Mouse (Mus musculus) midbrain, postnatal 0 days (tissue): ENCODE measurements at regions not wholly inside any gene's neighbourhood (a gene's known extent, or its start where the extent isn't known, plus 50 kb on each side); places are given as distances from the start of the nearest gene placed in this dataset.

Experiments used
- ATAC-seq: fragments of 200-750 bp; cut with Nextera tagmentation; 2 replicates; pipeline ENCODE4 v1.8.0; 2017; ENCODE audit warnings: moderate number of reproducible peaks, mild to moderate bottlenecking, moderate TSS enrichment, moderate library complexity; ENCODE audit not compliant: low FRiP score
- DNase-seq: peaks from one replicate; pipeline ENCODE4 v3.0.0-alpha.2; 2015; ENCODE audit warnings: low spot score
- H3K27ac ChIP-seq: fragments of 300-500 bp; sonication (generic); 2 replicates; pipeline ENCODE4 v1.5.1; 2014; ENCODE audit warnings: low read depth, mild to moderate bottlenecking, low read length, mixed read lengths
- H3K27me3 ChIP-seq: fragments of 300-500 bp; sonication (generic); 2 replicates; pipeline ENCODE4 v1.6.1; 2014; ENCODE audit warnings: low read length, control low read depth, mixed read lengths; ENCODE audit not compliant: insufficient read depth
- H3K36me3 ChIP-seq: fragments of 300-500 bp; sonication (generic); 2 replicates; pipeline ENCODE4 v1.6.1; 2014; ENCODE audit warnings: low read length, control low read depth, mixed read lengths; ENCODE audit not compliant: insufficient read depth
- H3K4me1 ChIP-seq: fragments of 300-500 bp; sonication (generic); 2 replicates; pipeline ENCODE4 v1.6.1; 2014; ENCODE audit warnings: mild to moderate bottlenecking, control low read depth, antibody characterized with exemption, low read length, mixed read lengths; ENCODE audit not compliant: insufficient read depth
- H3K4me2 ChIP-seq: fragments of 300-500 bp; sonication (generic); 2 replicates; pipeline ENCODE4 v1.6.1; 2014; ENCODE audit warnings: low read depth, mild to moderate bottlenecking, low read length, mixed read lengths; ENCODE audit not compliant: poor library complexity, severe bottlenecking
- H3K4me3 ChIP-seq: fragments of 300-500 bp; sonication (generic); 2 replicates; pipeline ENCODE4 v1.5.1; 2014; ENCODE audit warnings: low read depth, mild to moderate bottlenecking, low read length, moderate library complexity
- H3K9ac ChIP-seq: fragments of 300-500 bp; sonication (generic); replicated peaks from 2 replicates; pipeline ENCODE4 v1.6.1; 2014; ENCODE audit warnings: mild to moderate bottlenecking, low read length, moderate library complexity, mixed read lengths; ENCODE audit not compliant: poor library complexity, severe bottlenecking
- H3K9me3 ChIP-seq: fragments of 300-500 bp; sonication (generic); 2 replicates; pipeline ENCODE4 v1.6.1; 2016; ENCODE audit warnings: low read length, control low read depth
- CTCF ChIP-seq: IDR thresholded peaks from 2 replicates; pipeline ENCODE4 v1.5.1; 2016; ENCODE audit warnings: antibody characterized with exemption, mild to moderate bottlenecking
- WGBS: fragments of 180-500 bp; shearing (Covaris S2); extraction: QIAGEN DNeasy Blood & Tissue Kit; methylation state at CpG from one replicate; pipeline ENCODE4 v1.1.7; 2014; 5-methylcytosine and 5-hydroxymethylcytosine counted together

- DNase-seq = peak; percentile 15
- no peaks in the 10 kb centered on the region for H3K36me3 ChIP-seq
- no peak overlapping the region for H3K27ac ChIP-seq
- no peaks in the 10 kb centered on the region for H3K9me3 ChIP-seq
- no peak for ATAC-seq
- no peak overlapping the region for H3K4me2 ChIP-seq
- H3K27me3 ChIP-seq = no peaks in the 10 kb centered on the region
- no peak for TF ChIP-seq CTCF
- H3K4me1 ChIP-seq = no peaks in the 10 kb centered on the region
- no peak overlapping the region for H3K9ac ChIP-seq
- 83% methylated on average over 18 of the region's 18 CpGs for WGBS
- no peak overlapping the region for H3K4me3 ChIP-seq
Observed at GRCm38 (mm10) chr15:93733731-93734510, 138.2 kb upstream of the Prickle1 start.

GRCm38 (mm10) chr15:93732825-93733224 lies 137.1 kb upstream of the Prickle1 start:
- Histone ChIP-seq H3K4me1 (no peaks in the 10 kb centered on the region), H3K9ac (no peak overlapping the region), H3K4me3 (no peak overlapping the region), H3K27me3 (no peaks in the 10 kb centered on the region), H3K4me2 (no peak overlapping the region), H3K36me3 (no peaks in the 10 kb centered on the region), H3K9me3 (no peaks in the 10 kb centered on the region), H3K27ac (no peak overlapping the region)
- 61% methylated on average over 5 of the region's 5 CpGs for WGBS
- DNase-seq (peak; percentile 26), ATAC-seq (no peak)
- TF ChIP-seq CTCF = no peak

- Histone ChIP-seq H3K4me3 (no peak overlapping the region), H3K4me2 (no peak overlapping the region), H3K9ac (no peak overlapping the region), H3K9me3 (no peaks in the 10 kb centered on the region), H3K36me3 (no peaks in the 10 kb centered on the region), H3K27me3 (no peaks in the 10 kb centered on the region), H3K4me1 (no peaks in the 10 kb centered on the region), H3K27ac (no peak overlapping the region)
- 79% methylated on average over 6 of the region's 6 CpGs for WGBS
- no peak for ATAC-seq
- no peak for DNase-seq
- no peak for TF ChIP-seq CTCF
Observed at GRCm38 (mm10) chr15:93731161-93731560, 135.5 kb upstream of the Prickle1 start.

- ATAC-seq = no peak
- Histone ChIP-seq H3K4me2 (no peak overlapping the region), H3K27ac (no peak overlapping the region), H3K9me3 (no peaks in the 10 kb centered on the region), H3K9ac (no peak overlapping the region), H3K4me1 (no peaks in the 10 kb centered on the region), H3K4me3 (no peak overlapping the region), H3K36me3 (no peaks in the 10 kb centered on the region), H3K27me3 (no peaks in the 10 kb centered on the region)
- TF ChIP-seq CTCF = no peak
- DNase-seq = no peak
- WGBS = 81% methylated on average over 4 of the region's 4 CpGs
Observed at GRCm38 (mm10) chr15:93715443-93715842, 119.8 kb upstream of the Prickle1 start.

GRCm38 (mm10) chr15:93713428-93713827 lies 117.7 kb upstream of the Prickle1 start:
- H3K9me3 ChIP-seq = no peaks in the 10 kb centered on the region

GRCm38 (mm10) chr15:93712594-93712993 lies 116.9 kb upstream of the Prickle1 start:
- Histone ChIP-seq H3K4me2 (no peak overlapping the region), H3K4me3 (no peak overlapping the region), H3K9ac (no peak overlapping the region), H3K27ac (no peak overlapping the region), H3K36me3 (no peaks in the 10 kb centered on the region), H3K27me3 (no peaks in the 10 kb centered on the region), H3K4me1 (no peaks in the 10 kb centered on the region), H3K9me3 (no peaks in the 10 kb centered on the region)
- no peak for DNase-seq
- no peak for ATAC-seq
- TF ChIP-seq CTCF = no peak
- WGBS = 83% methylated on average over 10 of the region's 10 CpGs

More at GRCm38 (mm10) chr15:93713428-93713827, 117.7 kb upstream of the Prickle1 start:
- Histone ChIP-seq H3K4me1 (no peaks in the 10 kb centered on the region), H3K27ac (no peak overlapping the region), H3K27me3 (no peaks in the 10 kb centered on the region), H3K9ac (no peak overlapping the region), H3K4me2 (no peak overlapping the region), H3K4me3 (no peak overlapping the region), H3K36me3 (no peaks in the 10 kb centered on the region)
- WGBS = 78% methylated on average over 7 of the region's 7 CpGs
- peak; percentile 59 for DNase-seq
- no peak for TF ChIP-seq CTCF
- ATAC-seq = no peak
